Mouse (Mus musculus): ENCODE measurements at regions not wholly inside any gene's neighbourhood (a gene's known extent, or its start where the extent isn't known, plus 50 kb on each side); places are given as distances from the start of the nearest gene placed in this dataset.

GRCm38 (mm10) chr13:6204801-6205200, 343.1 kb upstream of the Pitrm1 start:
- TF ChIP-seq CTCF (IDR thresholded peaks at IDR 0.05) (no peak), EP300 (IDR thresholded peaks at IDR 0.05) (no peak)
